Mouse (Mus musculus): Measurements from ENCODE around the gene Plcb2. TPM values are rescaled to one million over a fixed set of nuclear protein-coding genes. Genes with fewer than 3 reads are reported as not detected.
A peak's percentile ranks its signal among the peaks of the same experiment; 100 is the strongest.

Gene Plcb2
- polyA plus RNA-seq (2015; fragmentation: Nextera tagmentation; extraction: Ambion mirVana), result 3.2 and 3.8 TPM in 2 replicates

DNA sequence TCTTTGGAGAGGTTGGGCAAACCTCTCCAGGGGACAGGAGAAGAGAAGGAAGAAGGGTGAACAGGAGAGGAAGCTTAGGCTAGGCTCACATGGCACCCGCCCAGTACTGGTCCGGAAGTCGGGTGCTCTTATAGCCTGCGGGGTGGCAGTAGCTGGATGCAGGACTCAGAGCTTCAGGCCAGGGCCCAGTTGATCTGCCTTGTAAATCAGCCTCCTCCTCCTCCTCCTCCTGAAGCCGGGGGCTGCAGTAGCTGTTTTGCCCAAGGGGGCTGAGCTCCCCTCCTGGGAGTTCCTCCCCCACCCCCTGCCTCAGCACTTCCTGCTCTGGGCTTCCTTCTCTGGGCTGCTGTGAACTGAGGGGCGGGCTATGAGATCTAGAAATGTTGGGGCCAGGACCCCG lies at the start of gene Plcb2:
Plcb2 (minus strand) TSS at position 102 of the 400 bp plus-strand sequence.
- H3K4me1 ChIP-seq (replicated peaks), result peaks cover 37% of the 10 kb centered on the region
- WGBS, result 18% methylated on average over 7 of the region's 7 CpGs
- H3K9ac ChIP-seq, result peak within 1 kb of the TSS; percentile 37; the same call in 1 of the 2 replicates
- ATAC-seq (replicated peaks; ENCODE audit: insufficient number of reproducible peaks, insufficient read depth, low FRiP score, low read depth), result peak; percentile 8; the same call in 1 of the 2 replicates
- H3K9me3 ChIP-seq (replicated peaks), result no peaks in the 10 kb centered on the region
- H3K36me3 ChIP-seq, result no peaks in the 10 kb centered on the region
- H3K27ac ChIP-seq, result peak within 1 kb of the TSS; percentile 21
- H3K27me3 ChIP-seq, result 0 out of 2 replicates have a peak, but pooled peaks cover 8% of the 10 kb centered on the region
- peak within 1 kb of the TSS; percentile 21 for H3K4me2 ChIP-seq
- peak within 1 kb of the TSS; percentile 2; the same call in 1 of the 2 replicates for H3K4me3 ChIP-seq

DNA sequence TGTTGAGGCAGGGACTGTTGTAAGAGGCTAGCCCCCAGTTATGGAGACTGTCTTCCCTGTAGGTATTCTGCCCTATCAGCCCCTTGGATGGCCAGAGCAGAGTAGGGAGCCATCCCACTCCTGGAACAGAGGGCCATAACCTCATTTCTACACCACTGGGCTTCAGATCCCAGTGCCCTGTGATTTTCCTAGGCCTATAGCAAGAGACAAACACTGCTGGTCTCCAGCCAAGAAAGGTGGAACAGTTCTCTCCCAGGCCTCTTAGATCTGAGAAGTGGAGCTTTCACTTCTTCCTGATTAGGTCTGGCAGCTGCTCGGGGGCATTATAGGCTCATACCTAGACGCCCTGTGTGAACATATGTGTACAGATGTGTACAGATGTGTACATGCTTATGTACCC lies 48.1 kb upstream of the Plcb2 start:
- Histone ChIP-seq H3K9ac (no peak overlapping the region), H3K27me3 (peaks cover 9% of the 10 kb centered on the region), H3K36me3 (no peaks in the 10 kb centered on the region), H3K27ac (peak overlapping the region; percentile 29), H3K9me3 (replicated peaks) (no peaks in the 10 kb centered on the region), H3K4me3 (no peak overlapping the region), H3K4me2 (no peak overlapping the region), H3K4me1 (replicated peaks) (peaks cover 18% of the 10 kb centered on the region)
- 54% methylated on average over 2 of the region's 2 CpGs for WGBS
- ATAC-seq (replicated peaks; ENCODE audit: insufficient number of reproducible peaks, insufficient read depth, low FRiP score, low read depth), result no peak

GRCm38 (mm10) chr2:118775846-118776245 lies 47.6 kb upstream of the Plcb2 start:
- H3K9me3 ChIP-seq (replicated peaks), result no peaks in the 10 kb centered on the region
- H3K4me3 ChIP-seq, result no peak overlapping the region
- H3K4me2 ChIP-seq, result no peak overlapping the region
- ATAC-seq (replicated peaks; ENCODE audit: insufficient number of reproducible peaks, insufficient read depth, low FRiP score, low read depth), result 0 out of 2 replicates have a peak, but pooled peaks have one; percentile 30
- peaks cover 9% of the 10 kb centered on the region for H3K27me3 ChIP-seq
- H3K27ac ChIP-seq, result peak overlapping the region; percentile 29
- 57% methylated on average over 4 of the region's 4 CpGs for WGBS
- peaks cover 18% of the 10 kb centered on the region for H3K4me1 ChIP-seq (replicated peaks)
- H3K36me3 ChIP-seq, result no peaks in the 10 kb centered on the region
- no peak overlapping the region for H3K9ac ChIP-seq

DNA sequence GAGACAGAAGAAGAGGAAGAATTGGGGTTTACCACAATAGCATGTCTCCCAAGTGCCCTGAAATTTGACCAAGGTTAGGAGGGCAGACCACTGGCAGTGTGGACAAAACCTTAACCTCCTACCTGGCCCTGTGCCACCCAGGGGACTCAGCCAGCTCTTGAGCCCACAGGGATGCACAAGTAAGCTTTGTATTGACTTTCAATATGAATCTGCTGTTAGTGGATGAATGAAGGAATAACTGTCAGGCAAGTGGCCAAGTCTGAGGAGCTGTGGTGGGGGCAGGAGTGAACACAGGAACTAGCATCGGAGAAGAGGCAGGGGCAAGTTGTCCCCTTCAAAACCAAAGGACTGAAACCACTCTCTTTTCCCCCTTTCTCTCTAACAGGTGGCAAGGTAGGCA lies 47.2 kb upstream of the Plcb2 start:
- H3K27ac ChIP-seq, result 0 out of 2 replicates have a peak overlapping the region, but pooled peaks have one; percentile 29

GRCm38 (mm10) chr2:118774536-118774935 lies 46.3 kb upstream of the Plcb2 start:
- H3K9me3 ChIP-seq (replicated peaks), result no peaks in the 10 kb centered on the region
- H3K4me2 ChIP-seq, result no peak overlapping the region
- ATAC-seq (replicated peaks; ENCODE audit: insufficient number of reproducible peaks, insufficient read depth, low FRiP score, low read depth), result no peak
- 75% methylated on average over 2 of the region's 2 CpGs for WGBS
- peaks cover 11% of the 10 kb centered on the region for H3K4me1 ChIP-seq (replicated peaks)
- no peak overlapping the region for H3K9ac ChIP-seq
- no peak overlapping the region for H3K4me3 ChIP-seq
- H3K36me3 ChIP-seq, result no peaks in the 10 kb centered on the region
- no peaks in the 10 kb centered on the region for H3K27me3 ChIP-seq
- H3K27ac ChIP-seq, result no peak overlapping the region

More for the DNA sequence above, 47.2 kb upstream of the Plcb2 start:
- Histone ChIP-seq H3K9me3 (replicated peaks) (no peaks in the 10 kb centered on the region), H3K4me1 (replicated peaks) (peaks cover 18% of the 10 kb centered on the region), H3K36me3 (no peaks in the 10 kb centered on the region), H3K9ac (no peak overlapping the region), H3K4me2 (no peak overlapping the region), H3K4me3 (no peak overlapping the region), H3K27me3 (peaks cover 7% of the 10 kb centered on the region)
- 50% methylated on average over 1 of the region's 1 CpGs for WGBS
- ATAC-seq (replicated peaks; ENCODE audit: insufficient number of reproducible peaks, insufficient read depth, low FRiP score, low read depth), result no peak

DNA sequence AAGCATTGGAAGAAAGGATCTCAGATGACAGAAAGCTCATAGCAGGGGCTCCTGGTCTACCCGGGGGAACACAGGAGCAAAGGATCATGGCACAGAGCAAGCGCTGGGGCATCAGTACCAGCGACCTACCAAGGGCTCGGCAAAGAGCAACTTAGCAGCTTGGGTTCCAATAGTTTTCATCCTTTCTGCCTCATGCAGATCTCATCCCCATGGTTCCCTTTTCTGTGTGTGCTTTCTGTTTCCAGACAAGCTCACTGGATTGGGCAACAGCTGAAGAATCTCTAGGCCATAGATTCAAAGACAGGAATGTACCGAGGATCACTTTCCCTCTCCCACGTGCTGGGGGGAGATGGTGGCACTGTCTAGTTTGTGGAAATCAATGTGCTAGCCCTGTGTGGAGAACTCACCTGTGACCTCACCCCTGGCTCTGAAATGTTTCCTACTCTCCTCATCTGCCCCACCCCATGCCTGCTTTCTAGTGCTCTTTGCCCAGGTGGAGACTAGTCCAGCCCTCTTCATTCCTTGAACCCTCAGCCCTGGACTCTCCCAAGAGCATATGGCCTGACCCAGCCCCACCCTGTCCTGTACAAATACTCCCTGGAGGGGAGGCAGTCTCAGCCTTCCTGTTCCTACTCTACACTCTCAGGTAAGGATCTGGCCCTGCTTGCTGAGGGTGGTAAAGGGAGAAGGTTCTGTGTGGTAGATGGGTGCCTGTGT lies 44.1 kb upstream of the Plcb2 start, which contains the start of gene Phgr1:
Phgr1 (plus strand) TSS at position 612 of the 717 bp plus-strand sequence.
- Histone ChIP-seq H3K4me1 (replicated peaks) (peaks cover 5% of the 10 kb centered on the region), H3K27me3 (0 out of 2 replicates have a peak, but pooled peaks cover 3% of the 10 kb centered on the region), H3K4me3 (no peak within 1 kb of the TSS), H3K36me3 (no peaks in the 10 kb centered on the region), H3K27ac (no peak within 1 kb of the TSS), H3K9me3 (replicated peaks) (no peaks in the 10 kb centered on the region), H3K9ac (no peak within 1 kb of the TSS), H3K4me2 (no peak within 1 kb of the TSS)
- WGBS, result 72% methylated on average over 6 of the region's 6 CpGs
- ATAC-seq (replicated peaks; ENCODE audit: insufficient number of reproducible peaks, insufficient read depth, low FRiP score, low read depth), result no peak

DNA sequence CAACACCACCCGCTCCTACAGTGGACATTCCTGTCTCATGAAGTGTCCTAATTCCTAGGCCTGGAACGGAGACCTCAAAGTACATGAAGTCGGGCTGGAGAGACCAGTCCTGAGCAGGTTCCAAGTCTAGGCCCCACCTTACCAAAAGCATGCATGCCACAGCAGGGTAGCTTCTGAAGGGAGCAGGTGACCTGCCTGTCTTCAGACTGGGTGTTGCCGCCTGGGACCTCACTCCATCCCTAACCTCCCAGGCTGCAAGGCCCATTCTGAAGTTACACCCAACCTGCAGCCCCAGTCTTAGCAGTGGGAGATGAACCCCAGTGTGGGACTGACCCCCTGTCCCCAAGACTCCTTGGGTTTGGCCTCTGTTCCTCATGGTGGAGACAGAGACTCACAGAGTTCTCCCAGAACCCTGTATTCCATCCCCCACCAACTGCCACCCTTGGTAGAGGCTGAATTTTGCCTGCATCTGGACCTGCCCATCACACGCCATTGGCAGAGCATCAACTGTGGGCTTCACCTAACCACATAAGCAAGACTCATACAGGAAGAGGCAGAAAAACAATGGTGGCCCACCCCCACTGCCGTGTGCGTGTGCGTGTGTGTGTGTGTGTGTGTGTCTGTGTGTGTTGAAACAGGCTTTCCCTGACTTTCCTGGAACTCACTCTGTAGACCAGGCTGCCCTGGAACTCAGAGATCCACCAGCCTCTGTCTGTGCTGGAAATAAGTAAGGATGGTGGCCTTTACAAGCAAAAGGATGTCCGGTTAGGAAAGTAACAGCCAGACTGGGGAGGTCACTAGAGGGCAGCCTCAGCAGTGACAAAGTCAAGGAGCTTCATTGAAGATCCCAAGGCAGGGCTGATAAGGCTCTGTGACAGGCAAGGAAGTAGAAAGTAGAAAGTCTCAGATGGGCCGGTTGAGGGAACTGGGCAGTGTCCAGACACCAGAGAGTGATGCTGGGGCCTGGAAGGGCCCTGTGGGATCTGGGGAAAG lies 38.1 kb upstream of the Plcb2 start:
- Histone ChIP-seq H3K27me3 (0 out of 2 replicates have a peak, but pooled peaks cover 3% of the 10 kb centered on the region), H3K9ac (no peak overlapping the region), H3K4me2 (no peak overlapping the region), H3K4me3 (no peak overlapping the region), H3K36me3 (no peaks in the 10 kb centered on the region), H3K4me1 (replicated peaks) (peaks cover 33% of the 10 kb centered on the region), H3K9me3 (replicated peaks) (no peaks in the 10 kb centered on the region), H3K27ac (no peak overlapping the region)
- 59% methylated on average over 10 of the region's 10 CpGs for WGBS
- no peak for ATAC-seq (replicated peaks; ENCODE audit: insufficient number of reproducible peaks, insufficient read depth, low FRiP score, low read depth)

GRCm38 (mm10) chr2:118764875-118765274 lies 36.6 kb upstream of the Plcb2 start:
- Histone ChIP-seq H3K9me3 (replicated peaks) (no peaks in the 10 kb centered on the region), H3K4me3 (no peak overlapping the region), H3K9ac (no peak overlapping the region), H3K27me3 (0 out of 2 replicates have a peak, but pooled peaks cover 3% of the 10 kb centered on the region), H3K36me3 (no peaks in the 10 kb centered on the region), H3K4me2 (no peak overlapping the region), H3K27ac (no peak overlapping the region), H3K4me1 (replicated peaks) (peaks cover 48% of the 10 kb centered on the region)
- 86% methylated on average over 5 of the region's 5 CpGs for WGBS
- ATAC-seq (replicated peaks; ENCODE audit: insufficient number of reproducible peaks, insufficient read depth, low FRiP score, low read depth), result no peak

- Histone ChIP-seq H3K9me3 (replicated peaks) (no peaks in the 10 kb centered on the region), H3K4me2 (no peak overlapping the region), H3K4me1 (replicated peaks) (peaks cover 53% of the 10 kb centered on the region), H3K4me3 (no peak overlapping the region), H3K27ac (peak overlapping the region; percentile 39), H3K9ac (no peak overlapping the region), H3K27me3 (0 out of 2 replicates have a peak, but pooled peaks cover 3% of the 10 kb centered on the region), H3K36me3 (no peaks in the 10 kb centered on the region)
- 25% methylated on average over 11 of the region's 11 CpGs for WGBS
- no peak for ATAC-seq (replicated peaks; ENCODE audit: insufficient number of reproducible peaks, insufficient read depth, low FRiP score, low read depth)
Measured at GRCm38 (mm10) chr2:118764094-118764831, 36.0 kb upstream of the Plcb2 start.

DNA sequence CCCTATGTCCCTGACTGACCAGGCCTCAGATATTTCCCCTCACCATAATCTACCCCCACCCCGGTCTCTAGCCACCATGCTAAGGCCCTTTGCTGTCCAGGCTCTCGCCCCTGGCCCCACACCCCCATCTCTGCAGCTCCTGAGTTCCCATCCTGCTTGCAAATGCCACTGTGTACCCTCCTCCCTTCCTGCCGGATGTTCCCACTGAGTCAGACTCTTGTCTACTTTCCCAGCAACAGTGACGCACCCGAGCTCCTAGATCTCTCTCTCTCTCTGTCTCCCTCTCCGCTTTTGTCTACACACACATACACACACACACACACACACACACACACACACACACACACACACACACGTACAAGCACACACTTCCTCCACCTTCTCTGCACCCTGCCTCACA lies 35.2 kb upstream of the Plcb2 start:
- Histone ChIP-seq H3K4me3 (no peak overlapping the region), H3K9me3 (replicated peaks) (no peaks in the 10 kb centered on the region), H3K27ac (peak overlapping the region; percentile 96), H3K4me2 (no peak overlapping the region), H3K36me3 (no peaks in the 10 kb centered on the region), H3K9ac (no peak overlapping the region), H3K27me3 (0 out of 2 replicates have a peak, but pooled peaks cover 3% of the 10 kb centered on the region), H3K4me1 (replicated peaks) (peaks cover 54% of the 10 kb centered on the region)
- no peak for ATAC-seq (replicated peaks; ENCODE audit: insufficient number of reproducible peaks, insufficient read depth, low FRiP score, low read depth)
- 72% methylated on average over 7 of the region's 7 CpGs for WGBS
